Mouse (Mus musculus): ENCODE measurements around the gene Sel1l.

- no peak for TF ChIP-seq POLR2A (IDR thresholded peaks at IDR 0.05; ENCODE audit: insufficient read depth, low read depth, low read length)
- no peak for TF ChIP-seq CTCF (IDR thresholded peaks at IDR 0.05)
Observed at GRCm38 (mm10) chr12:91846038-91846437, 2.9 kb downstream of the Sel1l start.

All from heart, adult 2 months (tissue).